Mouse (Mus musculus): ENCODE data around the gene Zfp184. TPM values are rescaled to one million over a fixed set of nuclear protein-coding genes. Genes with fewer than 3 reads are reported as not detected.

The Zfp184 gene
- total RNA-seq, 2 experiments from 2014 or later, result 13.3 to 15.7 TPM

DNA sequence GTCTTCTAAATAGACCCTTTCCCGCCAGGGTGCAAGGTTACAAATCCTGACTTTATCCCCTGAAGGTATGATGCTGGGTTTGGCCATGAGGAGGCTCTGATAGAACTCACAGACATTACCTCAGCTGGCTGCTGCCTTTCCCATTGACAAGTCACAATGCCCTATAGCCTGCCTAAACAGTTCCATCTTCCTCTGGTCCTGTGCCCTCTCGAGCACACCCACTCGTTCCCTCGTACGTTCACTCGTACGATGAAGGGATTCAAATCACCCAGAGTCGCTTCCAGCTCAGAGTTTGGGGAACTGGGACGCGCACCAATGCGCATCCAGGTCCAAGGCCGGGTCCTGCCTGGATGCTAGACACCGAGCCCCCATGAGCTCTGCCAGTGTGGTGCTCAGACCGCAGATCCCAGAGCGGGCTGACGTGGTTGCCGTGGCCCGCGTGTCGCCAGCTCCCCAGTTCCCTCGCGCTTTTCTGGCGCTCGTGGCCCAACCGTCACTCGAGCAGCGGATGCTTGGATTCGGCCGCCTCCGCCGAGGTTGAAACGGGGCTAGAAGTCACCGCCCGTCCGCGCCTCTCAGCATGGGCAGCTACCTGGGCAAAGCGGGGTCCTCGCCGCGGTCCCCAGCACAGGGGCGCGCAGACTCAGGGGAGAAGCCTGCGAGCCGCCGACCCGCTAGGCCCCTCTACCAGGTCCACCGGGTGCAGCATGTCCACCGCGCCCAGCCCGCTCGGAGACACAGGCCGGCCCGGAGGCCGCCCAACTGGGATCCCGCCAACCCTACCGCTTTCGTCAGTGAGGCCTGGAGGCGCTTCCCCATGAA lies 36.3 kb downstream of the Zfp184 start, which contains the start of gene Pom121l2:
Gene Pom121l2 (plus strand): TSS at position 214 of the 822 bp plus-strand sequence.
- ATAC-seq (replicated peaks; ENCODE audit: poor library complexity, severe bottlenecking), result peak; percentile 72

DNA sequence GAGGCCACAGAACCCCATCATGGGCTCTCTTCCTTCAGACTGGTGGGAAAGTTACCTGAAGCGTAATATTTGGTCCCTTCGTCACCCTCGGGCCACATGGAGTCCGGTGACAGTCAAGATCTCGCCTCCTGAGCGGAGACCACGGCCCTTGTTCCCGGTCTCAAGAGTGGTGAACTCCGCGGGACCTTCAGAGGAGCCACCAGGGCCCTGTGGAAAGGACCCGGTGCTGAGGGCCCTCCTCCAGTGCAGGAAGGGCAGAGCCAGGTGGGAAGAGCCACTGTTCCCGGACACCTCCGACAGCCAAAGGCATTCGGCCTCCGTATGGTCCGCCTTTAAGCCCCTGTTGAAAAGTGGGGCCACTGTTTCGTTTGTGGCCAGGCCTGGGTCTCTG lies 36.9 kb downstream of the Zfp184 start:
- peak; percentile 12; the same call in 1 of the 2 replicates for ATAC-seq (replicated peaks; ENCODE audit: poor library complexity, severe bottlenecking)

- ATAC-seq (replicated peaks; ENCODE audit: poor library complexity, severe bottlenecking), result no peak
These were observed 39.6 kb downstream of the Zfp184 start for GRCm38 (mm10) chr13:21984486-21984885.

DNA sequence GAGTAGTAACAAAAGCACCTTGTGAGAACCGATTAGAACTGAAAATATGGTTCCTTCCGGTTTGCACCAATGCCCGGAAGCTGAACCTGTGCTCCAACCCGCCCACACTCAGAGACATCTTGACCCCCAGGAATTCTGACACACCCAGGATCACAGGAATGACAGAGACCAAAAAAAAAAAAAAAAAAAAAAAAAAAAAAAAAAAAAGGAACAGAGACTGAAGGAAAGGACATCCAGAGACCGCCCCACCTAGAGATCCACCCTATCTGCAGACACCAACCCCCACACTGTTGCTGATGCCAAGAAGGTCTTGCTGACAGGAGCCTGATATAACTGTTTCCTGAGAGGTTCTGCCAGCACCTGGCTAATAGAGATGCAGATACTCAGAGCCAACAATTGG lies 47.7 kb downstream of the Zfp184 start:
- ATAC-seq (replicated peaks; ENCODE audit: poor library complexity, severe bottlenecking), result no peak

DNA sequence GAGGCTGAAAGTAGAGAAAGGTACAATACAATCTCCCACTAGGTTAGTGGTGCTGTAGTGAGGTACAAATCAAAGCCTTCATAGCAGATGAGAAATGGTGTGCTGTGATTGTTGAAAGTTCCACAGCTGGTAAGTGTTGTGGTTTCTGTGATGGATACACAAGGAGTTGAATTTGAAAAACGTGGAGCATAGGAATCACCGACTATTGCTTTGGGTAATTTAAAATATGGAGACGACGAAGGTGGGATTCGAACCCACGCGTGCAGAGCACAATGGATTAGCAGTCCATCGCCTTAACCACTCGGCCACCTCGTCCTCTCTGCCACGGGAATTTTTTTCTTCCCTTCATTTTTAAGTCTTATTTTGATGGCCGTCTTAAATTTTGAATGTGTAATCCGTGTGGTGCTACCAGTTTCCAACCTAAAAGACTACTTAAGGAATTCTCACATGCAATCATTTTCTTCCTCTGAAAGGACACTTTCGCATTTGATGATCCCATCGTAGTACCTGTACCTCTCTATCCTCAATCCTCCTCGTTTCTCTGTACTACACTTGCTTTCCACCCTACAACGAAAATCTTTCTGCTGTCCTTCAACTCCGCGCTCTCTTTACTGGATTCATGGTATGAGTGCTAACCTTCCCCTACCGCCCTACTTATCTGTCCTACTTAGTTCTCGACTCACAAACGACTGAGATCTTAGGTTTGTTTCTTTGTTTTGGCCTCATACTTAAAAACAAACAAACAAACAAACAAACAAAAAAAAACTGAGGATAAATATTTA lies 49.3 kb downstream of the Zfp184 start:
- no peak for ATAC-seq (replicated peaks; ENCODE audit: poor library complexity, severe bottlenecking)

GRCm38 (mm10) chr13:21994896-21995295 lies 50.0 kb downstream of the Zfp184 start:
- ATAC-seq (replicated peaks; ENCODE audit: poor library complexity, severe bottlenecking), result no peak

- peak; percentile 67 for ATAC-seq (replicated peaks; ENCODE audit: poor library complexity, severe bottlenecking)
These were observed 50.5 kb downstream of the Zfp184 start for GRCm38 (mm10) chr13:21995331-21995914.

DNA sequence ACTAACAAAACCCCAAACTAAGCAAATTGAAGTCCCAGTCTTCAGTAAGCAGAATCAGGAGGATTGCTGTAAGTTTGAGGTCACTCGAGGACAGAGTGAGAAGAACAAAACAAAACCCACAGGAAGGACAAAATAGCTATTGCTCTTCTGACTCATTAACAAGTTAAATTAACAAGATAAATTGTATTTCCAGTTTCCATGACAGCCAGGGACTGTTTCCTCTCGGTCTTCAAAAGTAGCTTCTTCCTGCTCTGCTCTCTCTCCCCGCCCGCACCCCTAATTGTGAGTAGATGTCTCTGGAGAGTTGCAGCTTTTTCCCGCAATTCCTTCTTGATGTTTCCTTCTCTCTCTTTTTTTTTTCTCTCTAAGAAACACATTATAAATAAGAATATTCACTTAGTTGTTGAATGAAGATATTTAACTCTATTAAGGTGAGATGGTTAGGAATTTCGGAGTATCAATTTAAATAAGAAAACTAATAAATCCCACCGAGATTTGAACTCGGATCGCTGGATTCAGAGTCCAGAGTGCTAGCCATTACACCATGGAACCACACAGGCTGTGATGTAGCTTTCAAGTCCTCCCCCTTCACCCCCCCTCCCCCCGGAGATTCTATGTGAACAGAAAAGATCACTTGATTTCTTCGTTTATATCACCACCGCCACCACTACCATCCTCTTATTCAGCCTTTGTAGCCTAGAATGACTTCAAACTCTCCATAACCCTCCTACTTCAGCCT lies 51.4 kb downstream of the Zfp184 start:
- ATAC-seq (replicated peaks; ENCODE audit: poor library complexity, severe bottlenecking), result peak; percentile 66

DNA sequence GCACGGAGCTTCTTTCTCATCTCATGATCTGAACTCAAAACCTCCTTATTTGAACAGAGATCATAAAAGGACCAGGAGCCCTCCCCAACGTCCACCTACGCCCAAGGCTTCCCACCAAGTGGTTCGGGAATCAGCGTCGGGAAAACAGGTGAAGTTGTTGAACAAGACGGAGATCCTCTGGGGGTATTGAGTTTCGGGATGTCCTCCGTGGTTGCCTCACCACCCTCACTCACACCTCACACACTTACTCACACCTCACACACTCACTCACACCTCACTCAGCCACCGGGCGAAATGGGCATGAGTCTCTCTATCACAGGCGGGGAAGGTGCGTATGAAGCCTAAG lies 51.9 kb downstream of the Zfp184 start:
- ATAC-seq (replicated peaks; ENCODE audit: poor library complexity, severe bottlenecking), result no peak

DNA sequence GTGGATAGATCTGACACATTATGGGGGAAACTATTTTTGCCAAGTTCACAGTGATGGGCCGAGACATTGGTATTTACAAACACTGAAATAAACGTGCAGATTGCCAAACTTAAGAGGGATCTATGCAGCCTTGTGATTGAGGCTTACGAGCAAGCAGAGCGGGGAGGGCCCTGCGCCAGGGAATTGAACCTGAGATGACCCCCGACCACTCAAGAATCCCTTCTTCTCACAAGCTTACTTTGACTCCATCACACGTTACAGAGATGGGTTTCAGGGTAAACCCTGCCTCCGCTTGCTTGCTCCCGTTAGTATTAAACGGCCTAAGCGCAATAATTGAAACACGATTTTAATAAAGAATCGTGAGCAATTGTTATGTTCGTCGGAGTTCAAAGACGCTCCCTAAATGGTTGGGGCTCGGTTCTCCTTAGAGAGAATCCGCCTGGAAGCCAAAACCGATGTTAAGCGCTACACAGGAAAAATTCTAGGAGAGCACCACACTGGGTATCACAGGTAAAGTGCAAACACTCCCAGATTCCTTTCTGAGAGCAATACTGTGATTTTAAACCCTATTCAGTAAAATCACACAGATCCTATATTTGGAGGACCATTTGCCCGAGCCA lies 52.4 kb downstream of the Zfp184 start:
- no peak for ATAC-seq (replicated peaks; ENCODE audit: poor library complexity, severe bottlenecking)

GRCm38 (mm10) chr13:21997821-21998220 lies 52.9 kb downstream of the Zfp184 start:
- no peak for ATAC-seq (replicated peaks; ENCODE audit: poor library complexity, severe bottlenecking)

DNA sequence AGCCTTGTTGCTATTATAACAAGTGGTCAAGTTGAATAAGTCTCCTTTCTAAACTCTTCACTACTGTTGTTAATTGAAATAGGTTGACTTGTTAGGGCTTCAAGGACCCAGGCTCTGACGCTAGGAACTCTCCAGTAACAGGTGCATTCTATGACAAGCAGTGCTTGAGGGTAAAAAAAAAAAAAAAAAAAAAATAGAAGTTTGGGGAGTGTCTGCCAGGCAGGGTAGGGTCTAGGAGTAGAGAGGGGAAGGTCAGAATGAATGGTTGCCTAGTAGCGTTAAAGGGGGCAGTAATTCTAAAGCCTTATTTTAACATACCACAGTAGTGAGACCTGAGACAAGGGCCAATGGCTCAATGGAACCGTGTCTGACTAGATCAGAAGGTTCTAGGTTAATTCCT lies 53.5 kb downstream of the Zfp184 start:
- no peak for ATAC-seq (replicated peaks; ENCODE audit: poor library complexity, severe bottlenecking)

GRCm38 (mm10) chr13:21999147-21999546 lies 54.3 kb downstream of the Zfp184 start:
- ATAC-seq (replicated peaks; ENCODE audit: poor library complexity, severe bottlenecking), result no peak

DNA sequence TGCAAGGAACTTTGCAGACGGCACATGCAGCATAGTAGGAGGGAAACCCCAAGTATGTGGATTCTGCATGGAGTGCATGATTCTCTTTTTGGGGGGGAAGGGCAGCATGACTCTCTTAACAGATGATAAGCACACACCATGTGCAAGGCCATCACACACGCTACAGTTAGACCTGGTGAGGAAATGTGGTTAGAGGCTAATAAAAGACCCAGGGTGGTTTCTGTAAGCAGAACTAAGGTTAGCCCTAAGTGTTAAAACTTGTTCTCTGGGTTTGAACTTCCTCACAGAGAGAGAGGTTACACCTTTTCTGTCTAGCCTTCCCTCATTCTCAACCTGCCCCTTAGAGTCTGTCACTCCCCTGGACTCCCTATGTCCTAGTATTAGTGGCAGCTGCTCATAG lies 56.5 kb downstream of the Zfp184 start:
- ATAC-seq (replicated peaks; ENCODE audit: poor library complexity, severe bottlenecking), result peak; percentile 41

GRCm38 (mm10) chr13:22001823-22002222 lies 56.9 kb downstream of the Zfp184 start:
- peak; percentile 57 for ATAC-seq (replicated peaks; ENCODE audit: poor library complexity, severe bottlenecking)

DNA sequence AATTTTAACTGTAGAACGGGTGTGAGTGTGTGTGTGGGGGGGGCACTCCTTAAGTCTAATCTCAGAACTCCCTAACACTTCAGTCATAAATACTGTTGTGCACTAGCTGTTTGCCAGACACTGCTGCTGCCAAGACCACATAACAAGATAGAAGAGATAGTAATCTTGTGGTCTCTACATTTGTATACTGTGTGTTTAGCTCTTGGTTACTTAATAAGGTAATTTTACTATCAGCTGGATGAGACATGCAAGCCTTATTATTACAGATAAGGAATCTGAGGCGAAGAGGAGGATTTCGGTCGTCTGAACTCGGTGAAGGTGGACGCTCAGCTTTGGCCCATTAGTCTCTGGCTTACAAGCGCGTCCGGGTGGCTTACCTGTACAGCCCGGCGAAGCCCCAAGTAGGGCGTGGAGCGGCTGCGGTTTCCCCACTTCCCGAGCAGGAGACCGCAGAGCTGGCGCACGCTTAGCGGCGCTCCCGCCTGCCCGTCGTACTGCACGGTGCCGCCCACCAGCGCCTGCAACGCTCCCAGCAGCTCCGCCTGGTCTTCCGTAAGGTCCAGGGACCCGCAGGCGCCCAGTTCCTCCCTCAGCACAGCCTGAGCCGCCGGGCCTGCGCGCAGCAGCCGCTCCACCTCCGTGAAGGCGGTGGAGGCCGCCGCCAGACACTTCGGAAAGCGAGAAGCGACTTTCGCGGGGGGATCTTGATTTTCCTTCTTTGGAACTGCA lies 60.9 kb downstream of the Zfp184 start:
- ATAC-seq (replicated peaks; ENCODE audit: poor library complexity, severe bottlenecking), result peak; percentile 52

GRCm38 (mm10) chr13:22006334-22007120 lies 61.6 kb downstream of the Zfp184 start:
- peak; percentile 43 for ATAC-seq (replicated peaks; ENCODE audit: poor library complexity, severe bottlenecking)

DNA sequence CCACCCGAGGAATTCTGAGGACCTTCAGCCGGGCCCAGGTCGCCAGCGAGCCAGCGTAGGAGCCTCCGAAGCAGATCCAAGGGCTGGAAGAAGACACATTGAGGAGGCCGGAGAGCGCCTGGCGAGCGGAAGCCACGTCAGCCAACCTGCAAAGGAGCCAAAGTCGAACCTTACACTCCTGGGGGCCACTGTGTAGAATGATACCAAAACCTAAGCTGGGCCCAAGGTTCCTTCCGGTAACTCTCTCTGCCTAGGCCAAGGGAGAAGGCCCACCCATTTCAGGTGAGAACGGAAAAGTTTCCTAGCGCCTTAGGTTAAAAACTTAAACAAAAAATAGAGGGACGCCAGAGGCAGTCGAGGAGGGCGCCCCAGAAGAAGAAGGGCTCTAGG lies 62.2 kb downstream of the Zfp184 start:
- no peak for ATAC-seq (replicated peaks; ENCODE audit: poor library complexity, severe bottlenecking)

GRCm38 (mm10) chr13:22007872-22008271 lies 63.0 kb downstream of the Zfp184 start:
- ATAC-seq (replicated peaks; ENCODE audit: poor library complexity, severe bottlenecking), result no peak
